Mouse (Mus musculus) lung, adult 2 months (tissue): ENCODE data around the gene Ccdc157. TPM values are rescaled to one million over a fixed set of nuclear protein-coding genes. Genes with fewer than 3 reads are reported as not detected.
"Not testable (repeated sequence)": the region's sequence is repeated elsewhere in the genome, so short reads cannot be mapped to it uniquely, and the experiment has no call there.

Source experiments
- DNase-seq: peaks from one replicate; pipeline ENCODE4 v3.0.0; 2022
- H3K4me1 ChIP-seq: fragments of 200-500 bp; 2 replicates; pipeline ENCODE4 v1.6.1; 2011; ENCODE audit warnings: low read length; ENCODE audit not compliant: control insufficient read depth, insufficient read depth
- H3K4me3 ChIP-seq: fragments of 200-500 bp; replicated peaks from 2 replicates; pipeline ENCODE3; 2011; ENCODE audit warnings: low read depth, mild to moderate bottlenecking, control low read depth, low read length; ENCODE audit errors: extremely low read depth
- CTCF ChIP-seq: fragments of 200-500 bp; IDR thresholded peaks from 2 replicates; pipeline ENCODE4 v1.5.1; 2011; ENCODE audit warnings: mild to moderate bottlenecking, low read length, control low read depth; ENCODE audit not compliant: insufficient read depth
- POLR2A ChIP-seq: fragments of 200-500 bp; IDR thresholded peaks from 2 replicates; pipeline ENCODE4 v1.6.1; 2011; ENCODE audit warnings: low read depth, mild to moderate bottlenecking, control low read depth, low read length, borderline replicate concordance; ENCODE audit errors: extremely low read depth
- whole genome bisulfite sequencing: fragments of 180-500 bp; shearing (Covaris S2); methylation state at CpG from one replicate; pipeline ENCODE4 v1.1.7; 2018; 5-methylcytosine and 5-hydroxymethylcytosine counted together
- polyA plus RNA-seq: library from polyadenylated mRNA; depleted of rRNA; stranded (reverse); fragments of >200 nt; gene quantifications from 2 replicates; pipeline ENCODE4 v1.2.3, GENCODE M21; 2012

Ccdc157 gene
- polyA plus RNA-seq, 1 experiment: 19.8 TPM

DNA sequence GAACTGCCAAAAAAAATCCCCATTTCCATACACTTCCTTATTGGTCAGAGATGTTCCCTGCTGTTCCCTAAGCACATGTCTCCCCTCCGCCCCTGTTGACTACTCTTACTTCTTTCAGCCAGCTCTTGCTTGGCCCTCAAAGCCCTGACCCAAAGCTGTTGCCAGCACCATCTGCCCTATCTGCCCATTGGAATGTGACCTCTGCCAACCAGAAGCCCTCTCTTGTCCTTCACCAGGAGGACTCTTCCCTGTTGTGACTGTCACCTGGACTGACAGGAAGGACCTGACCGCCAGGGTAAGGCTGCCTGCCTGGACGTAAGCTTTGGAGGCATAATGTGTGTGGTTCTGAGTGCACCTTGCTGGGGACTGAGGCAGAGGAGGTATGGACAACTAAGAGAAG lies 38.4 kb downstream of the Ccdc157 start:
- DNase-seq: no peak
- no peak overlapping the region for H3K4me3 ChIP-seq
- no peak for TF ChIP-seq POLR2A
- no peak for TF ChIP-seq CTCF
- 84% methylated on average over 3 of the region's 3 CpGs for WGBS
- H3K4me1 ChIP-seq: peaks cover 5% of the 10 kb centered on the region; the same call in 1 of the 2 replicates

DNA sequence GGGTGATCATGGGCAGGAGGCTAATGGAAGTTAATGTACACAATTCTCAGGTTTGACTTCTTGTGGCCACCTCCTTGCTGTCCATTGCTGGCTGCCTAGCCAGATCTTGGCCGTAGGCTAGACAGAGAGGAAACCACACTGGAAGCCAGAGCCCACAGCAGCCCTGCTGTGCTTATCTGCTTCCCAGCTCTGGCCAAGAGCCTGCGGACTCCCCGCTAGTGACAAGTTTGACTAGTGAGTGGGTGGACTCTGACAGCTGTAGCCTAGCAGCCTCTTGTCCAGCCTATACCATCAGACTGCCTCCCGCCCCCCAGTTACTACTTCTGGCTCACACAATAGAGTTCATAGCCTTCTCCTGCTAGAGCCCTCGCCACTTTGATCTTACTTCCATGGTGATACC lies 40.5 kb downstream of the Ccdc157 start:
- WGBS: 55% methylated on average over 5 of the region's 5 CpGs
- H3K4me3 ChIP-seq: no peak overlapping the region
- no peak for DNase-seq
- TF ChIP-seq CTCF (no peak), POLR2A (no peak)
- peaks cover 5% of the 10 kb centered on the region; the same call in 1 of the 2 replicates for H3K4me1 ChIP-seq

DNA sequence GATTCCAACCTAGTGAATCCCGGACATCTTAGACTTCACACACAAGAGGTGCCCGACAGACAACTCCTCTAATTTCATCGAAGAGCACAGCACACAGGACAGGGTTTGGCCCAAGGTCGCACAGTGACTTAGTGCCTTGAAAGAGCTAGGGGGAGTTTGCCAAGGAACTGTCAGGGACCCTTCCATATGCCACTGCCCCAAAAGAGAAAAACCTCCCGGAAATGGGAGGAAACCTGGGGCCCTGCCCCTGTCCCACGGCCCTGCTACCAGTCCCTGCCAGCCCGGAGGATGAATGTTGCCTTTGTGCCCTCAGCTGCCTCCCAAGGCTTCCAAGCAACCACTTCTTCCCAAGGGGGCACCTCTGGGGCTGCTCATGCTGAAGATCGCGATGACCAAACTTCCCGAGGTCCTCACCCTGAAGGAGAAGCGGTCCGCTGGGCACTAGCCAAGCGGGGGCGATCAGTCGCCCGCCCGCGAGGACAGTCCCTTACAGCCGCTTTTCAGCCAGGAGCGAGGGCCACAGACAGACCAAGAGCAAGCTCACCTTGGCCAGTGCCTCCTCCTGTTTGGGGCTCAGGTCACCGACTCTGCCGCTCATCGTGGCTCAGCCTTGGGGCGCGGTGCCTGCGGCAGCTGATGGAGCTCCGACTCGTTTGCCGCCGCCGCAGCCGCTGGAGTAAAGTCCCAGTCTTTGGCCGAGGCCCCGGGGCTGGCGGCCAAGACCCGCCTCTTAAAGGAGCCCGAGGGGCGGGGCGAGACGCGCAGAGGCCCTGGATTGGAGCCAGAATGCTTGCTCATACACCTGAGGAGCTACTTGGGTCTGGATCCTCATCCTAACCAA lies 41.8 kb downstream of the Ccdc157 start:
- H3K4me1 ChIP-seq: peaks cover 1% of the 10 kb centered on the region; the same call in 1 of the 2 replicates
- 1% methylated on average over 41 of the region's 41 CpGs for WGBS
- H3K4me3 ChIP-seq: peak overlapping the region; percentile 55
- DNase-seq: peak; percentile 88
- TF ChIP-seq POLR2A (peak; percentile 47; the same call in 1 of the 2 replicates), CTCF (no peak)

DNA sequence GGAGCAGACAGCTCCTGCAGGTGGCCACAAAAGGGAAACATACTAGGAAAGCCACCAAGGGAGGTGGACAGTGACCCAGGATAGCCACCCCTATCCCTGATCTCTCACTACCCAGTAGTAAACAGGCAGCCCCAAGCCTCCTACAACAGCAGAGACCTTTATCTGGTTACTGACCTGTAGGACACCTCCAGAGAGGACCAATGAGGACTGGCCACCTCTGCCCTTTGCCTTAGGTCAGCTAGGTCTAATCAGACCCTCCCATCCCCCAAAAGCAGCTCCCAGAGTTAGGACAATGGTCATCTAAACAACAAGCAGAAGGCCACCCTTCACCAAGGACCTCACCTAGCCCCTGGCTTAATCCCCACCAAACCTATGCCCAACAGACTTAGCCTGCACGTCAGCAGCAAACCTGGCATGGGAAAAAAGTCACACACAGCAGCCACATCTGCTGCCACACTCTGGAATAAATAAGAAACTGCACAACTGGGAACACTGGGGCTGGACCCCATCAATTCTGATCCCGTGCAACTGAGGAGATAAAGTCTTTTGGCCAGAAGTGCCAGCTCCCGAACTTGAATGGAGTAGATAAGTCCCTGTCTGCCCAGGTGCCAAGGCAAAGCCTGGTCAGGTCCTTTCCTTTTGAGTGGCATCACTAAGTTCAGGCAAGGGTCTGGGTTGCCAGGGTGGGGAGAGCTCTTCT lies 42.6 kb downstream of the Ccdc157 start:
- TF ChIP-seq CTCF: no peak
- TF ChIP-seq POLR2A: no peak
- Histone ChIP-seq H3K4me3 (peak overlapping the region; percentile 3), H3K4me1 (no peaks in the 10 kb centered on the region)
- no peak for DNase-seq
- 18% methylated on average over 3 of the region's 3 CpGs for WGBS

DNA sequence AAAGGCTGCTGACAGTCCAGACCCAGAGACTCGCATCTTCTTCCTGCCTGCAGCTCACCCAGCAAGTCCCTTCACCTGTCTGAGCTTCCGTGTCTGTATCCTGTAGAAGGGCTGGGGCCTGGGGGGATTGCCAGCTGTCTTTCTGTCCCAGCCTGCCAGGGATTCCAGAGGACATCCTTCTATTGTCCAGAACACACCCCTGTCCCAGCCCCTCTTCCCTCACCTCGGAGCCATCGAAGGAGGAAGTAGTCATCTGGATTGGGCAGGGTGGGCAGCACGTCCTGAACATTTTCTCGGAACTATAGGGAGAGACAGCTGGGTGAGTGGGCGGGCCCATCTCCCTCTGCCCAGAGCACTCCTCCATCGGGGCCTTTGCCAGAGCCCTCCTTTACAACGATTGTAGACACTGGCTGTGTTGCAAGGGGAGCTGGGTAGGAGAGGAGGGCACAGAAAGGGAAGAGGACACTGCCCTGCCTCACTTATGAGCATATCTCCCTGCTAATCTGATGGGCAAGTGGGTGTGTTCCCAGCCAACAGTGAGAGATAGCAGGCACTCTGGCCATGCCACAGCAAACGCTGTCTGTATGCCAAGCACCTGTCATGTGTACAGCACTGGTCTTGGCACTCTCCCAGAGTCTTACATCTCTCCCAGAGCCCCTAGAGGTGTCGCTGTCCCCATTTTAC lies 43.5 kb downstream of the Ccdc157 start:
- TF ChIP-seq CTCF: no peak
- TF ChIP-seq POLR2A: no peak
- DNase-seq: no peak
- 33% methylated on average over 11 of the region's 11 CpGs for WGBS
- Histone ChIP-seq H3K4me3 (no peak overlapping the region), H3K4me1 (no peaks in the 10 kb centered on the region)

DNA sequence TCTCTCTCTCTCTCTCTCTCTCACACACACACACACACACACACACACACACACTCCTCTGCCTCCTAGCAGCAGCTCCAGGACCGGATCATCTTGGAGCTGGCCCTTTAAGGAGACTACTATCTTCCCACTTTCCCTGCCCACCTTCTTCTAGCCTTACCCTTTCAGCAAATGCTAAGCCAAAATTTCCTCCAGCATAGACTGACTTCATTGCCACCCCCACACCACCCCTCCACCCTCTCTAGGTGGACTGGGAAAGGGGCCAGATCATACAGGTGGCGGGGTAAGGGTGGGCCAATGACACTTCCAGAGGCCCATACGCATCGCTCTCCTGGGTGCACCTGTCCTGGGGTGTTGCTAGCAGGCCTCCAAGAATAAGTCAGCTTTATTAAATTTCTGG lies 44.7 kb downstream of the Ccdc157 start:
- no peak overlapping the region for H3K4me3 ChIP-seq

DNA sequence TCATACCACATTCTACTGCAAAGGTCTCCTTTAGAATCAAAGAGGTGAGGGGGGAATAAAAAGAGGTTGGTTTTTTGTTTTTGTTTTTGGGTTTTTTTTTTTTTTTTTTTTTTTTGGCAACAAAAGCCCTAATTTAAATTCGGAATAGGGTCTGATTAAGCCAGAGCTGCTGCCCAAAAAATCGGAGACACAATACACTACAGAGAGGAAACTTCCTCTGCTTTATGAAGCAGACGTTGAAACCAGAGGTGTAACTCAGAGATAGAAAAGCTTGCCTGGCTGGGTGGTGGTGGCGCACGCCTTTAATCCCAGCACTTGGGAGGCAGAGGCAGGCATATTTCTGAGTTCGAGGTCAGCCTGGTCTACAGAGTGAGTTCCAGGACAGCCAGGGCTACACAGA lies 45.6 kb downstream of the Ccdc157 start:
- not testable (repeated sequence) for DNase-seq, H3K4me3 ChIP-seq, H3K4me1 ChIP-seq
- WGBS: 90% methylated on average over 6 of the region's 6 CpGs

More for the DNA sequence above, 44.7 kb downstream of the Ccdc157 start:
- 80% methylated on average over 4 of the region's 4 CpGs for WGBS
- TF ChIP-seq POLR2A: no peak
- no peak for TF ChIP-seq CTCF
- DNase-seq: no peak
- H3K4me1 ChIP-seq: no peaks in the 10 kb centered on the region

DNA sequence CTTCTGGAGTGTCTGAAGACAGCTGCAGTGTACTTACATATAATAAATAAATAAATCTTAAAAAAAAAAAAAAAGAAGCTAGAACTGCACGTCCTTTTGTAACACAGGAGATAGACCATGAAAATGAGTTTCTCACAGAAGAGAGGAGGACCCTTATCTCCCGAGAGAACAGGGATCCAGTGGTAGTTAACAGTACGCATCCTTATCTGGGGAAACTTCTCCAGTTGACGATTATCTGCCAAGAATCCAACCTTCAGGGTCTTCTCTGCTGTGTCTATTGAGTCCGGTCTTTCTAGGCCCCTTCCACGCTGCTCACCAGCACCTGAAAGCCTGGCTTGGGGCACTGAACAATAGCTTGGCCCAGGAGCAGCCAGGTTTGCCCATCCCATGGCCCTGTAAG lies 46.1 kb downstream of the Ccdc157 start:
- no peak for DNase-seq
- 83% methylated on average over 6 of the region's 6 CpGs for WGBS
- Histone ChIP-seq H3K4me1 (no peaks in the 10 kb centered on the region), H3K4me3 (no peak overlapping the region)
- TF ChIP-seq CTCF (no peak), POLR2A (no peak)

DNA sequence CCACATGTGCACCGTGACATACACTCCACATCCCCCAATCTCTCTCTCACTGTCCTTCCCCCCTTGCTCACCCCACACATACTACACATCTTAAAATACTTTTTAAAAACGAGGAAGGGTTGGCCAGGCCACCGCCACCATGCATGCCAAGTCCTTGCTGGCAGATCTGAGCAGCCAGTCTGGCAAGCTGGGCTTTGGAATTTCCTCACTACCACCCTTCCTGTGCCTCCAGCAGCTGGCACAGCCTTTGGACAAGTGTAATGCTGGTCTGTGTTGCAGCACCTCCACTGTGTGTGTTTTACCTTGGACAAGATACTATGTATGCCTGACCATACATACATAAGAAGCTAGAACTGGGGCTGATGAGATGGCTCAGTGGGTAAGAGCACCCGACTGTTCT lies 46.6 kb downstream of the Ccdc157 start:
- no peak overlapping the region for H3K4me3 ChIP-seq
- H3K4me1 ChIP-seq: no peaks in the 10 kb centered on the region
- 59% methylated on average over 4 of the region's 4 CpGs for WGBS
- no peak for TF ChIP-seq CTCF
- TF ChIP-seq POLR2A: no peak
- no peak for DNase-seq
